Mouse (Mus musculus) MEL-GATA-1-ER (cell line): Measurements from ENCODE around the gene Vmn2r58.
"Not testable (repeated sequence)": the region's sequence is repeated elsewhere in the genome, so short reads cannot be mapped to it uniquely, and the experiment has no call there.

Experiments used
- DNase-seq: peaks from one replicate; pipeline ENCODE4 v3.0.0-alpha.2; 2012; ENCODE audit warnings: low read depth; ENCODE audit errors: extremely low read depth

The Vmn2r58 gene

GRCm38 (mm10) chr7:41872612-41873011 lies at the start of gene Vmn2r58:
Gene Vmn2r58 (minus strand): TSS chr7:41872712.
- not testable (repeated sequence) for DNase-seq
